Mouse (Mus musculus) cortical plate, adult 2 months (tissue): ENCODE data around the gene Slc25a29.

Source experiments
- CTCF ChIP-seq: fragments of 200-500 bp; IDR thresholded peaks from 2 replicates; pipeline ENCODE4 v1.5.1; 2011; ENCODE audit warnings: mild to moderate bottlenecking, control low read depth, low read length; ENCODE audit not compliant: insufficient read depth; ENCODE audit errors: extremely low read depth
- POLR2A ChIP-seq: fragments of 200-500 bp; IDR thresholded peaks from 2 replicates; pipeline ENCODE4 v1.6.1; 2011; ENCODE audit warnings: mild to moderate bottlenecking, low read length, control low read depth; ENCODE audit not compliant: insufficient read depth; ENCODE audit errors: extremely low read depth

DNA sequence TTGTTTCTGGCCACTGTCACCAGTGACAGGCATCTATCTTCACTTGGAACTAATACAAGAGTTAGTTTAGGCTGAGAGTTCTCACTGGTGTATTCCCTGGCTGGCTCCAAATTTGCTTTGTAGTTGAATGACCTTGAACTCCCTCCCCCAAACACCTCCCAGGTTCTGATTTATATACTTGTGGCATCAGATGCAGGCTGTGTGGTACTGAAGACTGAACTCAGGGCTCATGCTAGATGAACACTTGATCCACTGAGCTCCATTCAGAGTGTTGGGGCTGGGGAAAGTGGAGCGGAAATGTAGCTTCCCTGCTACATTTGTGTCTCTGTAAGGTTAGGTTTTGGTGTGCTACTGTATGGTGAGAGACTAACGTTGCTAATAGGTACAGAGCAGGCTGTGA is 31.3 kb downstream of the Slc25a29 start:
- TF ChIP-seq CTCF (no peak), POLR2A (no peak)
